Mouse (Mus musculus) kidney, adult 2 months (tissue): ENCODE data around the gene Padi6. TPM values are rescaled to one million over a fixed set of nuclear protein-coding genes. Genes with fewer than 3 reads are reported as not detected.

Experiments
- DNase-seq: peaks from one replicate; pipeline ENCODE4 v3.0.0; 2021
- H3K27ac ChIP-seq: fragments of 200-500 bp; 2 replicates; pipeline ENCODE4 v1.5.1; 2012; ENCODE audit warnings: low read depth, low read length, control low read depth, inconsistent platforms; ENCODE audit not compliant: insufficient read depth
- H3K27me3 ChIP-seq: fragments of 200-500 bp; replicated peaks from 2 replicates; pipeline ENCODE4 v1.6.1; 2012; ENCODE audit warnings: mild to moderate bottlenecking, moderate library complexity, low read length, inconsistent platforms; ENCODE audit not compliant: control insufficient read depth, insufficient read depth
- H3K36me3 ChIP-seq: fragments of 200-500 bp; 2 replicates; pipeline ENCODE4 v1.6.1; 2012; ENCODE audit warnings: mild to moderate bottlenecking, moderate library complexity, low read length, inconsistent platforms; ENCODE audit not compliant: control insufficient read depth, insufficient read depth
- H3K4me1 ChIP-seq: fragments of 200-500 bp; 2 replicates; pipeline ENCODE4 v1.6.1; 2011; ENCODE audit warnings: low read length; ENCODE audit not compliant: control insufficient read depth, insufficient read depth
- H3K4me3 ChIP-seq: fragments of 200-500 bp; 2 replicates; pipeline ENCODE4 v1.5.1; 2011; ENCODE audit warnings: mild to moderate bottlenecking, low read depth, low read length, control low read depth; ENCODE audit not compliant: insufficient read depth
- CTCF ChIP-seq: fragments of 200-500 bp; conservative IDR thresholded peaks from 2 replicates; pipeline ENCODE4 v1.5.1; 2011; ENCODE audit warnings: low read depth, mild to moderate bottlenecking, control low read depth, low read length, moderate library complexity, mixed read lengths; ENCODE audit not compliant: insufficient read depth, insufficient read length
- POLR2A ChIP-seq: fragments of 200-500 bp; IDR thresholded peaks from one replicate; pipeline ENCODE4 v1.6.1; 2011; ENCODE audit warnings: low read depth, low read length, control low read depth
- WGBS: fragments of 180-500 bp; shearing (Covaris S2); methylation state at CpG from one replicate; pipeline ENCODE4 v1.1.7; 2018; 5-methylcytosine and 5-hydroxymethylcytosine counted together
- polyA plus RNA-seq: library from polyadenylated mRNA; depleted of rRNA; stranded (reverse); fragments of >200 nt; gene quantifications from 2 replicates; pipeline ENCODE4 v1.2.3, GENCODE M21; 2012

The Padi6 gene
- polyA plus RNA-seq, 1 experiment = not detected

- no peak for DNase-seq
- H3K27me3 ChIP-seq = no peaks in the 10 kb centered on the region
- TF ChIP-seq CTCF (no peak), POLR2A (no peak)
- H3K36me3 ChIP-seq = no peaks in the 10 kb centered on the region
- 86% methylated on average over 3 of the region's 3 CpGs for whole genome bisulfite sequencing
- H3K4me3 ChIP-seq = no peak overlapping the region
- H3K27ac ChIP-seq = no peak overlapping the region
- H3K4me1 ChIP-seq = no peaks in the 10 kb centered on the region
Observed at GRCm38 (mm10) chr4:140755811-140756210, 13.4 kb upstream of the Padi6 start.

- TF ChIP-seq CTCF (no peak), POLR2A (no peak)
- Histone ChIP-seq H3K36me3 (no peaks in the 10 kb centered on the region), H3K4me3 (no peak overlapping the region), H3K27me3 (no peaks in the 10 kb centered on the region), H3K27ac (no peak overlapping the region), H3K4me1 (no peaks in the 10 kb centered on the region)
- DNase-seq = no peak
- WGBS = 74% methylated on average over 7 of the region's 7 CpGs
Observed at GRCm38 (mm10) chr4:140753366-140753765, 10.9 kb upstream of the Padi6 start.

GRCm38 (mm10) chr4:140750328-140750727 is 7.9 kb upstream of the Padi6 start:
- H3K4me3 ChIP-seq = no peak overlapping the region
- H3K27me3 ChIP-seq = no peaks in the 10 kb centered on the region
- no peak for TF ChIP-seq POLR2A
- no peak for TF ChIP-seq CTCF
- no peaks in the 10 kb centered on the region for H3K4me1 ChIP-seq
- no peaks in the 10 kb centered on the region for H3K36me3 ChIP-seq
- no peak overlapping the region for H3K27ac ChIP-seq
- peak; percentile 66 for DNase-seq
- 9% methylated on average over 19 of the region's 19 CpGs for WGBS

- TF ChIP-seq POLR2A (no peak), CTCF (no peak)
- no peaks in the 10 kb centered on the region for H3K4me1 ChIP-seq
- no peak overlapping the region for H3K27ac ChIP-seq
- no peak for DNase-seq
- H3K27me3 ChIP-seq = no peaks in the 10 kb centered on the region
- 29% methylated on average over 12 of the region's 12 CpGs for WGBS
- H3K4me3 ChIP-seq = no peak overlapping the region
- no peaks in the 10 kb centered on the region for H3K36me3 ChIP-seq
Observed at GRCm38 (mm10) chr4:140747978-140748377, 5.5 kb upstream of the Padi6 start.

- no peaks in the 10 kb centered on the region for H3K4me1 ChIP-seq
- TF ChIP-seq CTCF (peak; percentile 76), POLR2A (no peak)
- H3K36me3 ChIP-seq = no peaks in the 10 kb centered on the region
- H3K27ac ChIP-seq = no peak overlapping the region
- no peak overlapping the region for H3K4me3 ChIP-seq
- 19% methylated on average over 3 of the region's 3 CpGs for WGBS
- DNase-seq = peak; percentile 15
- H3K27me3 ChIP-seq = no peaks in the 10 kb centered on the region
Observed at GRCm38 (mm10) chr4:140744654-140745053, 2.2 kb upstream of the Padi6 start.

- H3K36me3 ChIP-seq = no peaks in the 10 kb centered on the region
- no peaks in the 10 kb centered on the region for H3K4me1 ChIP-seq
- H3K4me3 ChIP-seq = no peak overlapping the region
- no peaks in the 10 kb centered on the region for H3K27me3 ChIP-seq
- H3K27ac ChIP-seq = no peak overlapping the region
- 58% methylated on average over 4 of the region's 4 CpGs for WGBS
- DNase-seq = no peak
- no peak for TF ChIP-seq POLR2A
- no peak for TF ChIP-seq CTCF
Observed at GRCm38 (mm10) chr4:140743086-140743485, 643 bp upstream of the Padi6 start.

GRCm38 (mm10) chr4:140741401-140741800 is 1.0 kb downstream of the Padi6 start:
- Histone ChIP-seq H3K27ac (no peak overlapping the region), H3K27me3 (no peaks in the 10 kb centered on the region), H3K4me1 (no peaks in the 10 kb centered on the region), H3K36me3 (no peaks in the 10 kb centered on the region), H3K4me3 (no peak overlapping the region)
- WGBS = 66% methylated on average over 6 of the region's 6 CpGs
- no peak for DNase-seq
- TF ChIP-seq CTCF = no peak
- no peak for TF ChIP-seq POLR2A

- 83% methylated on average over 11 of the region's 11 CpGs for WGBS
- H3K27me3 ChIP-seq = no peaks in the 10 kb centered on the region
- H3K4me3 ChIP-seq = no peak overlapping the region
- no peak overlapping the region for H3K27ac ChIP-seq
- H3K4me1 ChIP-seq = no peaks in the 10 kb centered on the region
- H3K36me3 ChIP-seq = no peaks in the 10 kb centered on the region
- no peak for DNase-seq
- TF ChIP-seq CTCF (no peak), POLR2A (no peak)
Observed at GRCm38 (mm10) chr4:140740655-140741054, 1.8 kb downstream of the Padi6 start.
